Mouse (Mus musculus) layer of hippocampus, postnatal 10 days (tissue): ENCODE results near the gene Rrp36. TPM values are rescaled to one million over a fixed set of nuclear protein-coding genes. Genes with fewer than 3 reads are reported as not detected.

Experiments used
- DNase-seq, 2 experiments: peaks; one replicate each; pipeline ENCODE4 v3.0.0; 2021; ENCODE audit warnings: low spot score in 2 of 2
- total RNA-seq, 2 experiments: library from RNA; stranded (reverse); gene quantifications; 2 replicates each; pipeline ENCODE4 v1.2.3; 2021

Gene Rrp36
- total RNA-seq, 2 experiments from 2014 or later = 18.0 to 20.7 TPM

GRCm38 (mm10) chr17:46648436-46648835 is 25.7 kb downstream of the Rrp36 start:
- no peak for DNase-seq

DNA sequence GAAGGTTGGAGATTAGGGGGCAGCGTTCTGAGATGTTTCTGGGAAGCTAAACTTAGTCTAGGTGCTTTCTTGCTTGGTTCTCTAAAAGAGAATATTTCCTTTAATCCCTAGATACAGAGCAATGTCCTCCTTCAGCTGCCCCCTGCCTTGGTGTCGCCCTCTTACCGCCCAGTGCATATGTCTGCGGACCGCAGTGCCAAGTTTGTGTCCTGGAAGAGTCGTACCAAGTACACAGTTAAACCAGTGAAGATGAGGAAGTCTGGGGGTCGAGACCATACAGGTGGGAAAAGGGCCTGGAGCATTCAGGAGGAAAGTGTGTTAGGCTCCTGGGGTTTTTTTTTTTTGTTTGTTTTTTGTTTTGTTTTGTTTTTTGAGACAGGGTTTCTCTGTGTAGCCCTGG is 26.9 kb downstream of the Rrp36 start:
- no peak for DNase-seq

DNA sequence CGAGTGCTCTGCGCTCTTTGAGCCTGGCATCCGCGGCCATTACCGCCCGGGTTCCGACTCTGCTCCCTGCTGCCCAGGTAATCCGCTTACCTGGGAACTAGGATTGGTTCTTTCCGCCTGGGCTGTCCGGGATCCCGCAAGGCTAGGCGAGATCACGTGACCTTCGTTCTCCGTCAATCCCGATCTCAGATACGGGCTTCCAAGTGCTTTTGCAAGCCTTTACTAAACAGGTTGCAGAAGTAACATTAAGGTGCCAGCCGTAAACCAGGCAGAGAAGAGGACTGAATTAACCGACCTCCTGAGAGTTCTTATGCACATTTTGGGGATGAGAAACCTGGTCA is 27.9 kb downstream of the Rrp36 start:
- DNase-seq = no peak

DNA sequence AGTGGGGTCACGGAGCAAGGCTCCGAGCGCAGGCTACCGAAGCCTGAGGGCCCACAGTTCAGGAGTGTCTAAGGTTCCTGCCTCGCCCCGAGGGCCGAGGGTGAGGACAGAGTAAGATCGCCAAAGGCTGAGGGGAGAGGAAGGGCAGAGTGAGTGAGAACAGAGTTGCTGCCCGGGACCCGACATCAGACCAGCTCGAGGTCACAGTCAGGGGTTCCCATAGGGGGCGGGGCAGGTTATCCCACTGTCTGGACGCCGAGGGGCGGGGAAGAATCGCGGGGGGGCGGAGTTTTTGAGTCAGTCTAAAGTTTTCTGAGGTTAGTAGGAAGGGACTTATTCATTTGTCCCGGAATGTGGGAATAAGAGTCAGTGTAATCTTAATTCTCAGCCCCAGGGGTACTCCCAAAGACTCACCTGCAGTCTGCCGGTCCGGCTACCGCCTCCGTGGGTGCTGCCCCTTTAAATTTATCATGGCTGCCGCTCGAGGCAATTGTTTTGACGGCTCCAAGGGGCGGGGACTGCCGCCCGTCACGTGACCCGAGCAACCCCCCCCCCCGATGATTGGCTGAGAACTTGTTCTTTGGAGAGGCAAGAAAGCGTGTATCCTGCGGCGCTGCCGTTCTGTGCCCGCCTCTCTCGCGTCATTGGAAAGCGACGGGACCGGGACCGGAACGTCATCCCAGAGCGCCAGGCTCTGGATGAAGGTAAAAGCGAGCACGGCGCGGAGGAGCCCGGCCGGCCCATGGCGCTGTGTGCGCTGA is 28.4 kb downstream of the Rrp36 start, which contains the start of the genes Klc4 and Mrpl2:
Klc4 (minus strand) TSS at position 462 of the 761 bp plus-strand sequence.
Mrpl2 (plus strand) TSS at position 669 of the 761 bp plus-strand sequence.
- peak; percentile 99 to 100 for DNase-seq

- peak in 1 of 2 experiments; percentile 47 for DNase-seq
Observed at GRCm38 (mm10) chr17:46644916-46645475, 29.2 kb downstream of the Rrp36 start.

GRCm38 (mm10) chr17:46644152-46644805 is 29.9 kb downstream of the Rrp36 start:
- no peak for DNase-seq

DNA sequence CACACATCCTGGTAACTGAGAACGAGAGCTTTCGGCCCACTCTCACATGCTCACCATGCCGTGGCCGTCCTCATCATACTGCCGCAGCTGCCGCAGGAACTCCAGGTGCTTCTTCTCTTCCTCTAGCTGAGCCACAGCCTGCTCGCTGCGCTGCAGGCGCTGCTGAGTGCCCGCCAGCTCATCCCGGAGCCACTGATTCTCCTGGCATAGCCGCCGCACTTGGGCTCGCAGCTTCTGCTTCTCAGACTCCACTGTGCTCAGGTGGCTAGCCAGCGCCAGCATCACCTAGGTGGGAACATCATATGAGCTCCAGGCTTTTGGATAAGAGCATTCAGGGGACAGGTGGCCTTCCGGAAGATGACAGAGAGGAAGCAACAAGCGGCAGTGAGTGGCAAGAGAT is 32.1 kb downstream of the Rrp36 start:
- no peak for DNase-seq

- no peak for DNase-seq
Observed at GRCm38 (mm10) chr17:46639929-46640328, 34.2 kb downstream of the Rrp36 start.

DNA sequence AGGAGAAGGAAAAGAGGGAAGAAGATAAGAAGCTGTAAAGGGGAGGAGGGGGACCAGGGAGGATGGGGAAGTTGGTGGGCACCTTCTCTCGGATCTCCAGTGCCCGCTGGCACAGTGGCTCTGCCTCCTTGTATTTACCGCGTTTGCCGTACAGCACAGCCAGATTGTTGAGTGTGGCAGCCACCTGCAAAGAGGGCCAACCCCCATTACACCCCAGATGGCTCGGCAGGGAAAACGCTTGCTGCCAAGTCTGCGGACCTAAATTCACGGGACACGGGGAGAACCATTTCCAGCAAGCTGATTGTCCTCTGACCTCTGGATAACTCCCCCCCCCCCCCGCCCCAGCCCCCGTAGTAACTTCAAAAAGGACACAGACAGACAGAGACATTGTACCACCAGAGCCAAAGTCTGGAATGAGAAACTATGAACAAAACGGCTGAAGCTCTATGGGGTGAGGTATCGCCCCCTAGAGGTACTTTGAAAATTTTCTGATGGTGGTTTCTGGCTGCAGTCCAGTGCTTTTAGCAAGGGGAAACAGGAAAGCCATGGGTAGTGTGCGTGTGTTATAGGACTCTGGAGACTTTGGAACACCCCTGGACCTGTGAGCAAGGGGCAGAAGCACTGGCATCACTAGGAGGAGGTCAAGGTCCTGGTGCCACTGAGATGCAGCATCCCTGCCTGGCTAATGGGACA is 37.2 kb downstream of the Rrp36 start:
- DNase-seq = peak; percentile 80 to 84

DNA sequence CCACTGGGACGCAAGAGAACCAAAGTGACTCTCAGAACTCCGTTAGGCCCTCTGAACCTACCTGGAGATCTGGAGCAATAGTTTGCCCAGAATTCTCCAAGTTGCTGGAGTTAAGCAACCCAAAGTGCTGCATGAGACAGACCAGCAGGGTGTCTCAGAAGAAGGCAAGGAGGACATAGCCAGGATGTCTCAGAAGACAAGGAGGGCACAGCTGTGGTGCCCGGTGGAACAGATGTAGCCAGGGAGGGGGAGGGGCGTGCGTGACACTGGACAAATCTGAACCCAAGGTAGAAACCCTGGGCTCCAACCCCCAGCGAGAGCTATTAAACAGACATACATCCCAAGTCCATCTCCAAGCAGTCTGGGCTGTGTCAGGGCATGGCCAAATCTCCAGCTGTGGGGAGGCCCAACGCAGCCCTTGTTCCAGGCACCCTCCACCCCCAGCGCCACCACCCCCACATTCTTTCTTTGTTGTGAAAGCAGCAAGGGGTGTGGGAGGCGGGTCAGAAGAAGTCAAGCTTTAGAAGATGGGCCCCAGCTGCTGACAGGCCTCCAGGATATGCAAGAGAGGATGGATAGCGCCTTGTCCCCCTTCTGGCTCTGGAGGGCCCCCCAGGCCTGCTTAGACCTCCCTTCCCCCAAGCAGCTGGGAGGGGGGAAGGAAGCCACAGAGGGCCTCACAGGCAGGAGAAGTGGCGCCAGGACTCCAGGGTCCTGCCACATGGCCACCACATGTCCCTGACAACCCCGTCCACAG is 44.3 kb downstream of the Rrp36 start:
- no peak for DNase-seq

- peak; percentile 82 to 90 for DNase-seq
Observed at GRCm38 (mm10) chr17:46628791-46629684, 45.1 kb downstream of the Rrp36 start, which contains the start of gene Ptk7. TSS of gene Ptk7 (minus strand) at chr17:46629504.

DNA sequence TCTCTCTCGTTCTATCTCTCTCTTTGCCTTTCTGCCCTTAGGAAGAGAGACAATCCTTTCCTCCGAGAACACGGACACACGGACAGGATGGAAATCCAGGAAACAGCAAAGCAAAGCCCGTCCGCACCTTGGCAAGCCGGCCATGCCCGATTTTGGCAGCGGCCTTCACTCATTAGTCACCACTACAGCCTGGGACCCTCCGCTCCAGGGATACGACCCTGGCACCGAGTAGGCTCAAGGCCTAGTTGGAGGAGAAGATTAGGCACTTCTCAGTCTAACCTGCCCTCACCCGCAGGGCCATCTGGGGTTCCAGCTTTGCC is 45.7 kb downstream of the Rrp36 start:
- DNase-seq = peak in 1 of 2 experiments; percentile 53

DNA sequence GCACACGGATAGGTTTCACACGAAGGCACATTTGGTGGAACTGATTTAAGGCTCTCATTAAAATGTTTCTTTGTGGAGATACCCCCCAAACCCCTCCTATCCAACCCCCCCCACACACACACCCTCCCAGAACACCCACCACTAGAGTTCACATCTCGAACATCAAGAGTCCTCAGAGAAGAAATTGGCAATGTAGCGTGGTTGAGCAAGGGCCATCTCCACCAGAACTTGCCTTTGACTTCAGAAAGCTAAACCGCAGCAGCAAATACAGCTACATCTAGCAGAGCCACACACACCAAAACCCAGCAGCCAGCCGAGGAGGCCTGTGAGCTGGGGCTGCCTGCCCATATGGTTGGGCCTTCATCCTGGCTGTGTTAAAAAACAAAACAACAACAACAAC is 46.7 kb downstream of the Rrp36 start:
- no peak for DNase-seq

- no peak for DNase-seq
Observed at GRCm38 (mm10) chr17:46624598-46624997, 49.6 kb downstream of the Rrp36 start.

DNA sequence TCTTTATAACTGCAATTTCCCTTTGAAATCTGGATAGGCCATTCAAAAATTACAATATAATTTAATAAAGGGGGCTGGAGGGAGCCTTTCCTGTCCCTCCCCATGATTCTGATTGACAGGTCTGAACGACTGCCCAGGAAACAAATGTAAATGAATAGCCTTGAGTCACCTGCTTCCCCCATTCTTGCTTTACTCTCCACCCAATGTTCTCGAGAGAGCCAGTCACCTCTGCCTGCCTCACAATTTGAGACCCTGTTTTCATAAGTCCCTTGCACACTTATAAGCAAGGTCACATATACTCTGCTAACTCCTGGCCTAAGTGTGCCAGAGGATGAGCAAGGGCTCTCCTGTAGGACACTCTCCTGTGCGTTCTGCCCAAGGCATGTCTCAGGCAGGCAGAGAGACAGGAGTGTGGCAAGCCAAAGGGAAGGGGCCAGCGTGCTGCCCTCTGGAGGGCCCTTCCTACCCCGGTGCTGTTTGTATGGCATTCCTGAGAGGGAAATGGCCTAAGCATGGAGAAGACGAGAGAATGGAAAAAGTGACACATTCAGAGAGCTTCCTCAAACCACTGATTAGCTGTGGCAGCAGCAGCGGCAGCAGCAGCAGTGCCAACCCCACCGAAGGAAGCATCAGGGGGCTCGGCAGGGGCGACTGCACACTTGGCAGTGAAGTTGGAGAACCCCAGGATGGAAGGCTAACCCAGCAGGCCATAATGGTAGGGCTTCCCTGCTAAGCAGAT is 50.2 kb downstream of the Rrp36 start:
- DNase-seq = no peak

- DNase-seq = no peak
Observed at GRCm38 (mm10) chr17:46622269-46622668, 51.9 kb downstream of the Rrp36 start.

- DNase-seq = peak; percentile 59 to 67
Observed at GRCm38 (mm10) chr17:46621324-46621723, 52.8 kb downstream of the Rrp36 start.

- DNase-seq = no peak
Observed at GRCm38 (mm10) chr17:46619683-46620357, 54.3 kb downstream of the Rrp36 start.
